ENCODE assay signal across 18 mouse cellular contexts in the genomic region with DNA sequence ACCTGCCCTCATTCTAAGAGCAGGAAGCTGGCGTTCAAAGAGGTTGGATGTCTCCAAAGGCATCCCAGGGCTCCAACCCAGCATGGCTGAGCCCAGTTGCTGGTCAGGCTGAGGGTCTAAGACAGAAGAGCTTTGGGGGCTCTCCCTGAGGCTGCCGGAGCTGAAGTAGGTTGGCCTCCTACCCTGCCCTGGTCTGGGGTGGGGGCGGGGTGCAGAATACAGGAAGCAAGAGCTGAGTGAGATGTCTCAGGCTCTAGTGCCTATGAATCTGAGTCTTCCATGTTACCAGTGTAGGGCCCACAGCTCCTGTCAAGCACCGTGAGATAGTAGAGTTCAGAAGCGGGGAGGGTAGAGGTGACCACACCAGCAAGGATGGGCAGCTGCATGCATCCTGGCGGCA. TPM values are rescaled to one million over a fixed set of nuclear protein-coding genes. Genes with fewer than 3 reads are reported as not detected.
DNase-seq lines count a peak whose midpoint lies in the region; ATAC-seq lines count a peak whose summit lies in the region.
"Had no signal": no experiment of that assay in that cellular context is flagged by ENCODE, and none has a peak within 500 bp of the region (broad histone marks: within the 10 kb centered on the region; RNA-seq: fewer than 3 reads in every experiment).

No protein-coding gene starts in this region.

- WGBS in forebrain, embryonic 10.5 days: 86% methylated on average over 6 of the region's 6 CpGs
- WGBS in forebrain, embryonic 11.5 days: 90% methylated on average over 6 of the region's 6 CpGs
- WGBS in kidney, embryonic 16.5 days: 83% methylated on average over 6 of the region's 6 CpGs
- 85% methylated on average over 6 of the region's 6 CpGs for WGBS in embryonic facial prominence, embryonic 15.5 days

- H3K4me2 ChIP-seq in forebrain, embryonic 11.5 days (ENCODE audit: low read depth, low read length, severe bottlenecking): no peak overlapping the region
- no peak overlapping the region for H3K4me2 ChIP-seq in kidney, embryonic 16.5 days (replicated peaks; ENCODE audit: low read depth, low read length)
- H3K4me2 ChIP-seq in embryonic facial prominence, embryonic 15.5 days (replicated peaks): no peak overlapping the region
- H3K4me2 ChIP-seq: embryonic facial prominence, embryonic 12.5 days; kidney, embryonic 15.5 days; limb, embryonic 15.5 days had no signal

- H3K9ac ChIP-seq in forebrain, embryonic 11.5 days (ENCODE audit: low read length): no peak overlapping the region; the same call in 1 of the 2 replicates
- H3K9ac ChIP-seq in kidney, embryonic 16.5 days (replicated peaks; ENCODE audit: low read length): 0 out of 2 replicates have a peak overlapping the region, but pooled peaks have one; percentile 4
- no peak overlapping the region for H3K9ac ChIP-seq in embryonic facial prominence, embryonic 15.5 days
- H3K9ac ChIP-seq: embryonic facial prominence, embryonic 12.5 days; kidney, embryonic 15.5 days; limb, embryonic 15.5 days had no signal

- H3K4me3 ChIP-seq in forebrain, embryonic 10.5 days: no peak overlapping the region
- no peak overlapping the region for H3K4me3 ChIP-seq in forebrain, embryonic 11.5 days (ENCODE audit: low read depth, low read length)
- no peak overlapping the region for H3K4me3 ChIP-seq in kidney, embryonic 16.5 days (ENCODE audit: low read length)
- H3K4me3 ChIP-seq in embryonic facial prominence, embryonic 15.5 days (replicated peaks): no peak overlapping the region
- H3K4me3 ChIP-seq: embryonic facial prominence, embryonic 12.5 days; kidney, embryonic 15.5 days; layer of hippocampus, adult 2 months; limb, embryonic 15.5 days had no signal

- H3K4me1 ChIP-seq in forebrain, embryonic 10.5 days: peaks cover 70% of the 10 kb centered on the region
- H3K4me1 ChIP-seq in forebrain, embryonic 11.5 days (replicated peaks; ENCODE audit: control insufficient read depth, insufficient read depth, low read length): peaks cover 6% of the 10 kb centered on the region; the same call in 1 of the 2 replicates
- 0 out of 2 replicates have a peak, but pooled peaks cover 12% of the 10 kb centered on the region for H3K4me1 ChIP-seq in kidney, embryonic 16.5 days (ENCODE audit: insufficient read depth, low read length)
- H3K4me1 ChIP-seq in embryonic facial prominence, embryonic 15.5 days: peaks cover 38% of the 10 kb centered on the region

- peaks cover 5% of the 10 kb centered on the region; the same call in 1 of the 2 replicates for H3K27me3 ChIP-seq in forebrain, embryonic 10.5 days (ENCODE audit: poor library complexity, severe bottlenecking)
- H3K27me3 ChIP-seq in forebrain, embryonic 11.5 days (ENCODE audit: control insufficient read depth, insufficient read depth, low read length): no peaks in the 10 kb centered on the region
- H3K27me3 ChIP-seq in kidney, embryonic 16.5 days (ENCODE audit: insufficient read depth, low read length): no peaks in the 10 kb centered on the region
- H3K27me3 ChIP-seq in embryonic facial prominence, embryonic 15.5 days: no peaks in the 10 kb centered on the region
- H3K27me3 ChIP-seq: embryonic facial prominence, embryonic 12.5 days; kidney, embryonic 15.5 days; limb, embryonic 15.5 days; Patski had no signal

- H3K9me3 ChIP-seq in forebrain, embryonic 10.5 days: no peaks in the 10 kb centered on the region
- H3K9me3 ChIP-seq in forebrain, embryonic 11.5 days (ENCODE audit: control insufficient read depth, low read length): no peaks in the 10 kb centered on the region
- H3K9me3 ChIP-seq in kidney, embryonic 16.5 days (ENCODE audit: low read length): no peaks in the 10 kb centered on the region
- no peaks in the 10 kb centered on the region for H3K9me3 ChIP-seq in embryonic facial prominence, embryonic 15.5 days (replicated peaks)
- H3K9me3 ChIP-seq: embryonic facial prominence, embryonic 12.5 days; kidney, embryonic 15.5 days; limb, embryonic 15.5 days had no signal

- no peak for ATAC-seq in forebrain, embryonic 11.5 days (replicated peaks; ENCODE audit: low FRiP score)
- ATAC-seq in kidney, embryonic 16.5 days (ENCODE audit: low FRiP score, low TSS enrichment): no peak
- ATAC-seq in embryonic facial prominence, embryonic 15.5 days (ENCODE audit: insufficient number of reproducible peaks, low FRiP score, low TSS enrichment, low read depth): no peak
- ATAC-seq: Patski had no signal

- H3K27ac ChIP-seq in forebrain, embryonic 10.5 days: peak overlapping the region; percentile 63
- H3K27ac ChIP-seq in forebrain, embryonic 11.5 days (ENCODE audit: low read depth, low read length): no peak overlapping the region
- H3K27ac ChIP-seq in kidney, embryonic 16.5 days (ENCODE audit: low read length): no peak overlapping the region
- H3K27ac ChIP-seq in embryonic facial prominence, embryonic 15.5 days (replicated peaks): 0 out of 2 replicates have a peak overlapping the region, but pooled peaks have one; percentile 1
- H3K27ac ChIP-seq: embryonic facial prominence, embryonic 12.5 days; layer of hippocampus, adult 2 months; limb, embryonic 15.5 days; stomach, postnatal 0 days had no signal

- no peak for DNase-seq in forebrain, embryonic 10.5 days (ENCODE audit: extremely low spot score, low spot score)
- no peak for DNase-seq in forebrain, embryonic 11.5 days (ENCODE audit: low spot score)
- no peak for DNase-seq in kidney, adult 9 months
- peak; percentile 62 for DNase-seq in induced T-regulatory cell, adult 2 months (ENCODE audit: low read depth)
- no peak for DNase-seq in retina, postnatal 1 day
- DNase-seq in ovary, postnatal 10 days (ENCODE audit: low spot score): no peak
- DNase-seq: adrenal gland, postnatal 36 days; cerebellum, postnatal 25 days; lung, adult 2 months; thymus, postnatal 25 days had no signal

- H3K36me3 ChIP-seq in forebrain, embryonic 10.5 days (replicated peaks): no peaks in the 10 kb centered on the region
- H3K36me3 ChIP-seq in forebrain, embryonic 11.5 days (ENCODE audit: control insufficient read depth, insufficient read depth, low read length): no peaks in the 10 kb centered on the region
- no peaks in the 10 kb centered on the region for H3K36me3 ChIP-seq in kidney, embryonic 16.5 days (ENCODE audit: insufficient read depth, low read length)
- no peaks in the 10 kb centered on the region for H3K36me3 ChIP-seq in embryonic facial prominence, embryonic 15.5 days
- H3K36me3 ChIP-seq: embryonic facial prominence, embryonic 12.5 days; kidney, embryonic 15.5 days; limb, embryonic 15.5 days had no signal

RNA-seq across cellular contexts. Expression of gene Klhl35, which starts 32.9 kb away (rescaled TPM):
- polyA plus RNA-seq in forebrain, embryonic 10.5 days (2016; fragmentation: Nextera tagmentation; extraction: Ambion mirVana): 0.75 and 0.97 TPM in 2 replicates
- polyA plus RNA-seq in forebrain, embryonic 11.5 days (2014; fragmentation: Nextera tagmentation; extraction: Ambion mirVana): 4.7 and 5.5 TPM in 2 replicates
- polyA plus RNA-seq in kidney, embryonic 16.5 days (2015; fragmentation: Nextera tagmentation; extraction: Ambion mirVana): 0.66 and 0.75 TPM in 2 replicates
- 0.96 and 1.4 TPM in 2 replicates for polyA plus RNA-seq in embryonic facial prominence, embryonic 15.5 days (2015; fragmentation: Nextera tagmentation; extraction: Ambion mirVana)

RNA-seq across cellular contexts. Expression of gene Rps3, which starts 50.7 kb away (rescaled TPM):
- polyA plus RNA-seq in forebrain, embryonic 10.5 days (2016; fragmentation: Nextera tagmentation; extraction: Ambion mirVana): 762 and 795 TPM in 2 replicates
- polyA plus RNA-seq in forebrain, embryonic 11.5 days (2014; fragmentation: Nextera tagmentation; extraction: Ambion mirVana): 699 and 715 TPM in 2 replicates
- polyA plus RNA-seq in kidney, embryonic 16.5 days (2015; fragmentation: Nextera tagmentation; extraction: Ambion mirVana): 746 and 752 TPM in 2 replicates
- polyA plus RNA-seq in embryonic facial prominence, embryonic 15.5 days (2015; fragmentation: Nextera tagmentation; extraction: Ambion mirVana): 746 and 790 TPM in 2 replicates

RNA-seq across cellular contexts. Expression of gene Gdpd5, which starts 51.6 kb away (rescaled TPM):
- 12.7 and 15.9 TPM in 2 replicates for polyA plus RNA-seq in forebrain, embryonic 10.5 days (2016; fragmentation: Nextera tagmentation; extraction: Ambion mirVana)
- polyA plus RNA-seq in forebrain, embryonic 11.5 days (2014; fragmentation: Nextera tagmentation; extraction: Ambion mirVana): 18.6 and 19.1 TPM in 2 replicates
- 20.5 TPM in 2 replicates for polyA plus RNA-seq in kidney, embryonic 16.5 days (2015; fragmentation: Nextera tagmentation; extraction: Ambion mirVana)
- polyA plus RNA-seq in embryonic facial prominence, embryonic 15.5 days (2015; fragmentation: Nextera tagmentation; extraction: Ambion mirVana): 15.1 and 17.5 TPM in 2 replicates

Comparison
In these comparisons a context has a peak if more than half of its experiments do, and no peak if none do; other contexts are left out.
1. H3K27ac ChIP-seq: peak in forebrain, embryonic 10.5 days (single experiment) and embryonic facial prominence, embryonic 15.5 days (single experiment); none in forebrain, embryonic 11.5 days (single experiment) and kidney, embryonic 16.5 days (single experiment).